Mouse (Mus musculus): ENCODE measurements around the gene Sae1.

GRCm38 (mm10) chr7:16344598-16344997 lies 43.0 kb downstream of the Sae1 start:
- TF ChIP-seq POLR2A (IDR thresholded peaks at IDR 0.05; ENCODE audit: low read depth, low read length) (no peak), CTCF (conservative IDR thresholded peaks at IDR 0.05; ENCODE audit: insufficient read depth, insufficient read length, low read depth, low read length) (no peak)
